ENCODE assay signal across 25 mouse cellular contexts in genomic region chr12:27310703-27311102, GRCm38 (mm10). TPM values are rescaled to one million over a fixed set of nuclear protein-coding genes. Genes with fewer than 3 reads are reported as not detected.
DNase-seq lines count a peak whose midpoint lies in the region; ATAC-seq and TF ChIP-seq lines count a peak whose summit lies in the region.
"Had no signal": no experiment of that assay in that cellular context is flagged by ENCODE, and none has a peak within 500 bp of the region (broad histone marks: within the 10 kb centered on the region; RNA-seq: fewer than 3 reads in every experiment).

No protein-coding gene starts in this region.

- TF ChIP-seq POLR2A in cerebellum, adult 2 months (IDR thresholded peaks at IDR 0.05; ENCODE audit: borderline replicate concordance, insufficient read depth, low read length) = no peak

- H3K36me3 ChIP-seq in lung, embryonic 15.5 days = no peaks in the 10 kb centered on the region
- H3K36me3 ChIP-seq in embryonic facial prominence, embryonic 12.5 days = no peaks in the 10 kb centered on the region
- H3K36me3 ChIP-seq in limb, embryonic 13.5 days = no peaks in the 10 kb centered on the region
- H3K36me3 ChIP-seq: hindbrain, embryonic 15.5 days; intestine, embryonic 15.5 days; kidney, embryonic 15.5 days; stomach, embryonic 15.5 days had no signal

- peak overlapping the region; percentile 9; the same call in 1 of the 2 replicates for H3K4me2 ChIP-seq in lung, embryonic 15.5 days
- H3K4me2 ChIP-seq in embryonic facial prominence, embryonic 12.5 days (replicated peaks) = 0 out of 2 replicates have a peak overlapping the region, but pooled peaks have one; percentile 2
- peak overlapping the region; percentile 14; the same call in 1 of the 2 replicates for H3K4me2 ChIP-seq in limb, embryonic 13.5 days (replicated peaks)
- H3K4me2 ChIP-seq: hindbrain, embryonic 15.5 days; intestine, embryonic 15.5 days; kidney, embryonic 15.5 days; stomach, embryonic 15.5 days had no signal

- intact Hi-C loops in heart, postnatal 36 days (cut with DNase I) = no loop called here

- H3K9ac ChIP-seq in lung, embryonic 15.5 days = no peak overlapping the region
- no peak overlapping the region for H3K9ac ChIP-seq in embryonic facial prominence, embryonic 12.5 days
- H3K9ac ChIP-seq in limb, embryonic 13.5 days = no peak overlapping the region
- H3K9ac ChIP-seq: hindbrain, embryonic 15.5 days; intestine, embryonic 15.5 days; kidney, embryonic 15.5 days; liver, postnatal 0 days; stomach, embryonic 15.5 days had no signal

- no peaks in the 10 kb centered on the region for H3K27me3 ChIP-seq in lung, embryonic 15.5 days
- H3K27me3 ChIP-seq in embryonic facial prominence, embryonic 12.5 days = no peaks in the 10 kb centered on the region
- no peaks in the 10 kb centered on the region for H3K27me3 ChIP-seq in limb, embryonic 13.5 days
- H3K27me3 ChIP-seq in cerebellum, adult 2 months (ENCODE audit: control insufficient read depth, insufficient read depth, low read length) = no peaks in the 10 kb centered on the region; the same call in 1 of the 2 replicates
- H3K27me3 ChIP-seq: hindbrain, embryonic 15.5 days; intestine, embryonic 15.5 days; kidney, embryonic 15.5 days; Patski; stomach, embryonic 15.5 days had no signal

- WGBS in lung, embryonic 15.5 days = 45% methylated on average over 13 of the region's 13 CpGs
- 53% methylated on average over 13 of the region's 13 CpGs for WGBS in embryonic facial prominence, embryonic 12.5 days
- WGBS in limb, embryonic 13.5 days = 58% methylated on average over 13 of the region's 13 CpGs
- WGBS in cerebellum, adult 2 months = 75% methylated on average over 13 of the region's 13 CpGs

- peak; percentile 65 for DNase-seq in heart, adult 11 months
- DNase-seq in heart, postnatal 36 days = no peak
- no peak for DNase-seq in lung, adult 18-20 months
- no peak for DNase-seq in cerebellum, adult 2 months
- DNase-seq in c-Kit-positive CD71-positive TER-119-positive erythroid progenitor cells, embryonic 14.5 days (ENCODE audit: low spot score) = no peak
- DNase-seq: cerebellum, adult 8-10 months; gastrocnemius, postnatal 10 days; heart, adult 18-20 months; layer of hippocampus, adult 9-11 months; liver, postnatal 0 days; retina, postnatal 1 day; thymus, adult 18-20 months; thymus, postnatal 4 days had no signal

- peak; percentile 29; the same call in 1 of the 2 replicates for ATAC-seq in lung, embryonic 15.5 days (ENCODE audit: borderline replicate concordance, extremely low read depth, low FRiP score, low TSS enrichment)
- no peak for ATAC-seq in embryonic facial prominence, embryonic 12.5 days (ENCODE audit: insufficient number of reproducible peaks, insufficient read depth, low FRiP score, low TSS enrichment)
- no peak for ATAC-seq in limb, embryonic 13.5 days (ENCODE audit: low FRiP score, low read depth)
- ATAC-seq: CD4-positive, CD25-positive, alpha-beta regulatory T cell, adult 4 months; intestine, embryonic 15.5 days; liver, postnatal 0 days; Patski had no signal

- no peak for TF ChIP-seq CTCF in cerebellum, adult 2 months (IDR thresholded peaks at IDR 0.05; ENCODE audit: borderline replicate concordance, insufficient read depth, low read depth, low read length)

- no peaks in the 10 kb centered on the region for H3K9me3 ChIP-seq in lung, embryonic 15.5 days
- H3K9me3 ChIP-seq in embryonic facial prominence, embryonic 12.5 days = no peaks in the 10 kb centered on the region
- H3K9me3 ChIP-seq in limb, embryonic 13.5 days = no peaks in the 10 kb centered on the region
- H3K9me3 ChIP-seq: hindbrain, embryonic 15.5 days; intestine, embryonic 15.5 days; kidney, embryonic 15.5 days; stomach, embryonic 15.5 days had no signal

- H3K27ac ChIP-seq in lung, embryonic 15.5 days = 0 out of 2 replicates have a peak overlapping the region, but pooled peaks have one; percentile 38
- H3K27ac ChIP-seq in embryonic facial prominence, embryonic 12.5 days = no peak overlapping the region
- peak overlapping the region; percentile 58; the same call in 1 of the 2 replicates for H3K27ac ChIP-seq in limb, embryonic 13.5 days
- no peak overlapping the region for H3K27ac ChIP-seq in cerebellum, adult 2 months (ENCODE audit: insufficient read depth, low read length)
- H3K27ac ChIP-seq: hindbrain, embryonic 15.5 days; intestine, embryonic 15.5 days; kidney, embryonic 15.5 days; stomach, embryonic 15.5 days had no signal

- H3K4me3 ChIP-seq in lung, embryonic 15.5 days = no peak overlapping the region
- no peak overlapping the region for H3K4me3 ChIP-seq in embryonic facial prominence, embryonic 12.5 days
- no peak overlapping the region for H3K4me3 ChIP-seq in limb, embryonic 13.5 days
- no peak overlapping the region for H3K4me3 ChIP-seq in cerebellum, adult 2 months (replicated peaks; ENCODE audit: insufficient read depth, low read depth, low read length)
- H3K4me3 ChIP-seq: hindbrain, embryonic 15.5 days; intestine, embryonic 15.5 days; kidney, embryonic 15.5 days; stomach, embryonic 15.5 days had no signal

- H3K4me1 ChIP-seq in lung, embryonic 15.5 days = peaks cover 24% of the 10 kb centered on the region
- peaks cover 24% of the 10 kb centered on the region for H3K4me1 ChIP-seq in embryonic facial prominence, embryonic 12.5 days
- H3K4me1 ChIP-seq in limb, embryonic 13.5 days = peaks cover 34% of the 10 kb centered on the region
- no peaks in the 10 kb centered on the region for H3K4me1 ChIP-seq in cerebellum, adult 2 months (ENCODE audit: control insufficient read depth, insufficient read depth, low read length)

RNA-seq across cellular contexts. Expression of gene Sox11, which starts 31.7 kb away (rescaled TPM):
- total RNA-seq in heart, postnatal 36 days (2021) = under 1 TPM; 0.03 to 0.11 TPM
- 33.2 and 34.9 TPM in 2 replicates for polyA plus RNA-seq in lung, embryonic 15.5 days (2015; fragmentation: Nextera tagmentation; extraction: Ambion mirVana)
- 246 and 250 TPM in 2 replicates for polyA plus RNA-seq in embryonic facial prominence, embryonic 12.5 days (2016; fragmentation: Nextera tagmentation; extraction: Ambion mirVana)
- 213 and 220 TPM in 2 replicates for polyA plus RNA-seq in limb, embryonic 13.5 days (2015; fragmentation: Nextera tagmentation; extraction: Ambion mirVana)
- 1.5 and 2.0 TPM in 2 replicates for polyA plus RNA-seq in cerebellum, adult 2 months (2012; rRNA removed)
- total RNA-seq: common myeloid progenitor, adult 5-6 weeks; heart, adult 18-20 months; liver, adult 2 months; megakaryocyte-erythroid progenitor cell, adult 5-6 weeks had no signal
- polyA plus RNA-seq: liver, adult 2 months had no signal

Comparison
In these comparisons a context has a peak if more than half of its experiments do, and no peak if none do; other contexts are left out.
1. H3K27ac ChIP-seq: peak in lung, embryonic 15.5 days (single experiment) and limb, embryonic 13.5 days (single experiment); none in embryonic facial prominence, embryonic 12.5 days (single experiment) and cerebellum, adult 2 months (single experiment).
2. RNA of gene Sox11, which starts 31.7 kb away (polyA plus RNA-seq): 246 to 250 TPM in embryonic facial prominence, embryonic 12.5 days, 213 to 220 TPM in limb, embryonic 13.5 days and 33.2 to 34.9 TPM in lung, embryonic 15.5 days; 1.5 to 2.0 TPM in cerebellum, adult 2 months; every median in the first group is over 10 times any median in the second.
3. Peak in every context shown above with its lines, with median percentiles within 50 percentile points of each other: H3K4me2 ChIP-seq.